Mouse (Mus musculus) liver, postnatal 0 days (tissue): ENCODE measurements around the gene Ppcs. TPM values are rescaled to one million over a fixed set of nuclear protein-coding genes. Genes with fewer than 3 reads are reported as not detected.

Experiments
- ATAC-seq: fragments of 200-750 bp; cut with Nextera tagmentation; 2 replicates; pipeline ENCODE4 v1.8.0; 2017; ENCODE audit warnings: mild to moderate bottlenecking, moderate library complexity
- DNase-seq: peaks from one replicate; pipeline ENCODE4 v3.0.0-alpha.2; 2016
- H3K27ac ChIP-seq: fragments of 300-500 bp; sonication (generic); 2 replicates; pipeline ENCODE4 v1.5.1; 2014; ENCODE audit warnings: antibody characterized with exemption, moderate library complexity, mild to moderate bottlenecking, low read depth
- H3K27me3 ChIP-seq: fragments of 300-500 bp; sonication (generic); 2 replicates; pipeline ENCODE4 v1.6.1; 2014; ENCODE audit warnings: low read length, control low read depth, mixed read lengths; ENCODE audit not compliant: insufficient read depth
- H3K36me3 ChIP-seq: fragments of 300-500 bp; sonication (generic); replicated peaks from 2 replicates; pipeline ENCODE4 v1.6.1; 2014; ENCODE audit warnings: mild to moderate bottlenecking, control low read depth, low read length, moderate library complexity, mixed read lengths; ENCODE audit not compliant: insufficient read depth
- H3K4me1 ChIP-seq: fragments of 300-500 bp; sonication (generic); 2 replicates; pipeline ENCODE4 v1.6.1; 2014; ENCODE audit warnings: antibody characterized with exemption, mild to moderate bottlenecking, control low read depth; ENCODE audit not compliant: insufficient read depth
- H3K4me2 ChIP-seq: fragments of 300-500 bp; sonication (generic); 2 replicates; pipeline ENCODE4 v1.6.1; 2014; ENCODE audit warnings: low read depth, mild to moderate bottlenecking, low read length, moderate library complexity, mixed read lengths
- H3K4me3 ChIP-seq: fragments of 300-500 bp; sonication (generic); 2 replicates; pipeline ENCODE4 v1.5.1; 2014; ENCODE audit warnings: low read depth, low read length
- H3K9ac ChIP-seq: fragments of 300-500 bp; sonication (generic); replicated peaks from 2 replicates; pipeline ENCODE4 v1.6.1; 2014; ENCODE audit warnings: mild to moderate bottlenecking, moderate library complexity
- H3K9me3 ChIP-seq: fragments of 300-500 bp; sonication (generic); 2 replicates; pipeline ENCODE4 v1.6.1; 2016; ENCODE audit warnings: mild to moderate bottlenecking, control low read depth, low read length, mixed read lengths
- CTCF ChIP-seq: sonication (generic); IDR thresholded peaks from 2 replicates; pipeline ENCODE4 v1.5.1; 2016; ENCODE audit warnings: antibody characterized with exemption, low read depth
- EP300 ChIP-seq: IDR thresholded peaks from 2 replicates; pipeline ENCODE4 v1.6.1; 2016; ENCODE audit warnings: antibody characterized with exemption, low read depth, mild to moderate bottlenecking
- WGBS: fragments of 180-500 bp; shearing (Covaris S2); extraction: QIAGEN DNeasy Blood & Tissue Kit; methylation state at CpG from one replicate; pipeline ENCODE4 v1.1.7; 2014; ENCODE audit not compliant: insufficient replicate concordance; 5-methylcytosine and 5-hydroxymethylcytosine counted together
- polyA plus RNA-seq: library from polyadenylated mRNA; unstranded; fragments of >200 nt; fragmentation: Nextera tagmentation; extraction: Ambion mirVana; gene quantifications from 2 replicates; pipeline ENCODE4 v1.2.1, GENCODE M21; 2015

Ppcs gene
- polyA plus RNA-seq, 1 experiment from 2014 or later: 33.0 TPM

DNA sequence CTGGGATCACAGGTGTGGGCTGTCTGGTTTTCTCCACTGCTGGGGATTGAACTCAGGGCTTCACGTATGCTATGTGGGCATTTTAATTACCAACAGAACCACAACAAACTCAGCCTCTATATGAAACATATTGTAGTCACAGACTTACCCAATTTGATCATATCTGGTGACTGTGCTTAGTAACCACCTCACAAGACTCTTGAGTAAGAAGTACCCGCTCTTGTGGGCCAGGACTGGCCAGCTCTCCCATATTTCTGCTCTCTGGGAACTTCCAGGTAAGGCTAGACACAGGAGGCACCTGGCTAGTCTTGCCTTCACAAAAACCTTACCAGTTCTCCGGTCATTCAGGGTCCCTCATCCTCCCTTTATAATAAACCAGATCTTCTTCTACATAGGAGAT lies 40.2 kb upstream of the Ppcs start:
- no peak overlapping the region for H3K27ac ChIP-seq
- no peak overlapping the region for H3K4me3 ChIP-seq
- no peak overlapping the region for H3K9ac ChIP-seq
- H3K36me3 ChIP-seq: no peaks in the 10 kb centered on the region
- TF ChIP-seq EP300 (no peak), CTCF (no peak)
- no peak for ATAC-seq
- DNase-seq: no peak
- no peaks in the 10 kb centered on the region for H3K9me3 ChIP-seq
- no peak overlapping the region for H3K4me2 ChIP-seq
- no peaks in the 10 kb centered on the region for H3K27me3 ChIP-seq
- H3K4me1 ChIP-seq: no peaks in the 10 kb centered on the region
- WGBS: 80% methylated on average over 3 of the region's 3 CpGs

DNA sequence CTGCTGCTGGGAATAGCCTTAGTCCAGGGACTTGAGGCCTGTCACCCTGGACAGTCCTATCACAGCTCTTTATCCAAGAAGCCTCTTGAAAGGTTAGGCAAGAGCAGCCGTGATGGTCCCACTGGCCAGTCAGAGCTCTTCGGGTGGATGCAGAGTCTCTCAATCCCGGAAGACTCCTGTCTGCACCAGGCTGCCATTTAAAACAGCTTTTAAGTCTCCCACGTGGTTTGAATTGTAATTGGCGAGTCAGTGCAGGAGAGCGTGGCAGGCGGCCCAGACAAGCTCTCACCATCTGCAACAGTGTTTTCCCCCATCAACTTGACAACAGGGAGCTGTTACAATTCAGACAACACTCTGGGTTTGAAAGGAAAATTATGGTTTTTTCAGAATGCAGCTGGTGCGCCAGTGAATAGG lies 38.5 kb upstream of the Ppcs start:
- no peak overlapping the region for H3K4me3 ChIP-seq
- WGBS: 67% methylated on average over 8 of the region's 8 CpGs
- H3K27ac ChIP-seq: no peak overlapping the region
- no peaks in the 10 kb centered on the region for H3K36me3 ChIP-seq
- no peaks in the 10 kb centered on the region for H3K9me3 ChIP-seq
- ATAC-seq: no peak
- no peak for DNase-seq
- TF ChIP-seq EP300: no peak
- TF ChIP-seq CTCF: no peak
- H3K27me3 ChIP-seq: no peaks in the 10 kb centered on the region
- no peak overlapping the region for H3K4me2 ChIP-seq
- H3K4me1 ChIP-seq: no peaks in the 10 kb centered on the region
- no peak overlapping the region for H3K9ac ChIP-seq

DNA sequence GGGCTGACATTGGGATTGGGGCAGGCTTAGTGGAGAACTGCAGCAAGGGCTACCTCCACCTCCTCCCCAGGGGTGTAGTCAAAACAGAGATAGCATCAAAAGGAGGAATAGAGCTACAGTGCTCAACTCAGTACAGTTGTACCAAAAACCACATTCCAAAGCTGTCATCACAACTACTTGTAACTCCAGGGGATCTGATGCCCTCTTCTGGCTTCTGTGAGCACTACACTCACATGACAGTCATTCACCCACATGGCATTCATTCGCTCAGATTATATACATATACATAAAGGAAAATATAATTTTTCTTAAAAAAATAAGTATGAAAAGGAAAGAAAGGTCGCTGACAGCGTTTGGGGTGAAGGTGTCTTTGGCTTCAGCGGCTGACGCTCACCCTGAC lies 38.1 kb upstream of the Ppcs start:
- WGBS: 66% methylated on average over 5 of the region's 5 CpGs
- Histone ChIP-seq H3K36me3 (no peaks in the 10 kb centered on the region), H3K4me1 (no peaks in the 10 kb centered on the region), H3K4me3 (no peak overlapping the region), H3K27me3 (no peaks in the 10 kb centered on the region), H3K4me2 (no peak overlapping the region), H3K9me3 (no peaks in the 10 kb centered on the region), H3K27ac (no peak overlapping the region), H3K9ac (no peak overlapping the region)
- TF ChIP-seq EP300 (no peak), CTCF (peak; percentile 65)
- ATAC-seq (no peak), DNase-seq (peak; percentile 38)

DNA sequence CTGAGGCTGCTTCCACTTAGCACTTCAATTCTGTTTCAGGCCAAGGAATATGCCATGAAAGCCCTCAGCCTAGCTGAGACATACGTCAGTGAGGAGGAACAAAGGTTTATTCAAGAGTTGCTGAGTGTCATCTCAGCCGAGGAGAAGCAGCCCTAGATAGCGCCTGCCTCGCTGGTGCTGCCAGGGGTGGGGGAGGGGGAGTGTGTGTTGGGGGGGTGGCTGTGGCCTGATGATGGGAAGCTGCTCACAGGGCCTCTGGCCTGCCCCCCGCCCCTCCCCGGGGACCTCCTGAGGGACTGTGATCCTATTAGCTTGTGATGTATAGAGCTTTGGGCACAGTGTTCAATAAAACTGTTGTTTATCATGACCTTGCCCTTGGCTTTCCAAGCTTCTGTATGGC lies 31.3 kb upstream of the Ppcs start:
- H3K4me2 ChIP-seq: no peak overlapping the region
- H3K9ac ChIP-seq: no peak overlapping the region
- H3K4me1 ChIP-seq: no peaks in the 10 kb centered on the region
- no peaks in the 10 kb centered on the region for H3K27me3 ChIP-seq
- H3K36me3 ChIP-seq: no peaks in the 10 kb centered on the region
- 31% methylated on average over 6 of the region's 6 CpGs for WGBS
- no peak overlapping the region for H3K27ac ChIP-seq
- H3K9me3 ChIP-seq: no peaks in the 10 kb centered on the region
- ATAC-seq (no peak), DNase-seq (no peak)
- no peak for TF ChIP-seq EP300
- TF ChIP-seq CTCF: no peak
- H3K4me3 ChIP-seq: no peak overlapping the region

DNA sequence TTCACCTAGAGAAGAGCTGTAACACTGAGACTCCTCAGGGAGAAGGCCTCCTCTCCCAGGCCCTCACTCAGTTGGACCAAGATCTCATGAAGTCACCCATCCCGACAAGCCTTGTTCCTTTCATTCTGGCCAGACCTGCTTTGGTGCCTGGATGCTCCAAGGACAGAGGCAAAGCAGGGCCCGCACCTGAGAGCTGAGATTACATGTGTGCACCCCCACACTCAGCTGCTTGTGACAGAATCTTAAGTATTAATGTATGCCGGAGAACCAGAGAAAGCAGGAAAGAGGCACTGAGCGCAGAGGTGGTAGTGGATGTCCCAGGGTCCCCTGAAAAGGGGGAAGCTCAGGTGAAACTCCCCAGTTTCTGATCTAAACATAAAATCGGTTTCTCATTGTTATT lies 30.9 kb upstream of the Ppcs start:
- no peaks in the 10 kb centered on the region for H3K27me3 ChIP-seq
- ATAC-seq (no peak), DNase-seq (no peak)
- H3K36me3 ChIP-seq: no peaks in the 10 kb centered on the region
- H3K4me3 ChIP-seq: no peak overlapping the region
- H3K27ac ChIP-seq: no peak overlapping the region
- H3K9me3 ChIP-seq: no peaks in the 10 kb centered on the region
- WGBS: 64% methylated on average over 5 of the region's 5 CpGs
- TF ChIP-seq EP300 (no peak), CTCF (no peak)
- H3K4me2 ChIP-seq: no peak overlapping the region
- no peak overlapping the region for H3K9ac ChIP-seq
- no peaks in the 10 kb centered on the region for H3K4me1 ChIP-seq

DNA sequence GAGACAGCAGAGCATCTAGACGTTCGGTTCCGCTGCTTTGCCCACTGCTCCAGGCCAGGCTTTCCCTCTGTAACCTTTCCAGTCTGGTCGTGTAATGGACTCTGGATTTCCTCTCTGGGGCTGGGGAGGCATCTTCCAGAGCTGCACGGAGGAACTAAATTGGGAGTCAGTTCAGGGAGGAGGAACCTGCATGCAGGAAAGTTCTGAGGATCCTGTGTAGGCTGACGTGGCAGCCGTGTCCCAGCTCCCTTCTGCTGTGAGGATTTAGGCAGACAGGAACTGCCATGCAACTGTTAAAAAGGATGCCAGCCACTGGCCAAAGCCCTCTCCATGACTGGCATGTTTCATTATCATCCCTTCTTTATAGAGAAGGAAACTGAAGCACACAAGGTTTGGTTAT lies 28.2 kb upstream of the Ppcs start:
- Histone ChIP-seq H3K4me1 (no peaks in the 10 kb centered on the region), H3K27ac (no peak overlapping the region), H3K9ac (no peak overlapping the region), H3K27me3 (no peaks in the 10 kb centered on the region), H3K9me3 (no peaks in the 10 kb centered on the region), H3K4me2 (no peak overlapping the region), H3K4me3 (no peak overlapping the region), H3K36me3 (no peaks in the 10 kb centered on the region)
- TF ChIP-seq EP300 (no peak), CTCF (no peak)
- DNase-seq (no peak), ATAC-seq (no peak)
- 60% methylated on average over 7 of the region's 7 CpGs for WGBS

DNA sequence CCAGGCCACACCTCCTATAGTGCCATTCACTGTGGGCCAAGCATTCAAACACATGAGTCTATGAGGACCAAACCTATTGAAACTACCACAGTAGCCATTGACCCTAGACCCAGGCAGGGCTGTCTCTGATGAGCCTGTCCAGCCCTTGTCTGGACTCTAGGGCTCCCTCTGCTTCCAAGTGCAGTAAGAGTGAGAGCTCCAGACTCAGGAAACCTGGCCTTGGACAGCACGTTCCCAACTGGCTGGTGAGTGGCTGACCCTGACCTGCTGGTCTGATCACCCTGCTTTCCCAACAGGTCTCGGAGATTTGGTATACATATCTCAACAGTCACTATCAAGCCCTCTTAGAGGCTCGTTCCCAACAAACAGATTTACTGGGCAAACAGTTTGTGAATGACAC lies 25.6 kb upstream of the Ppcs start:
- WGBS: 59% methylated on average over 3 of the region's 3 CpGs
- H3K9ac ChIP-seq: no peak overlapping the region
- no peaks in the 10 kb centered on the region for H3K9me3 ChIP-seq
- DNase-seq (no peak), ATAC-seq (no peak)
- H3K36me3 ChIP-seq: no peaks in the 10 kb centered on the region
- H3K27me3 ChIP-seq: no peaks in the 10 kb centered on the region
- H3K4me1 ChIP-seq: no peaks in the 10 kb centered on the region
- no peak overlapping the region for H3K4me3 ChIP-seq
- no peak overlapping the region for H3K27ac ChIP-seq
- no peak overlapping the region for H3K4me2 ChIP-seq
- TF ChIP-seq CTCF (no peak), EP300 (no peak)
